Mouse (Mus musculus) urinary bladder, postnatal 25 days (tissue): ENCODE results near the gene Sec14l3.
A peak's percentile ranks its signal among the peaks of the same experiment; 100 is the strongest.
"Not testable (repeated sequence)": the region's sequence is repeated elsewhere in the genome, so short reads cannot be mapped to it uniquely, and the experiment has no call there.

Experiments used
- DNase-seq: peaks from one replicate; pipeline ENCODE4 v3.0.0; 2022; ENCODE audit warnings: low spot score

Gene Sec14l3

GRCm38 (mm10) chr11:4064627-4065122 lies at the start of gene Sec14l3:
Sec14l3 (plus strand) TSS chr11:4064841.
- no peak for DNase-seq

GRCm38 (mm10) chr11:4015796-4016195 lies 48.8 kb upstream of the Sec14l3 start:
- DNase-seq, result not testable (repeated sequence)

- DNase-seq, result not testable (repeated sequence)
Measured at GRCm38 (mm10) chr11:4022111-4022510, 42.5 kb upstream of the Sec14l3 start.

- no peak for DNase-seq
Measured at GRCm38 (mm10) chr11:4023321-4023720, 41.3 kb upstream of the Sec14l3 start.

GRCm38 (mm10) chr11:4027066-4027465 lies 37.6 kb upstream of the Sec14l3 start:
- DNase-seq, result no peak

- no peak for DNase-seq
Measured at GRCm38 (mm10) chr11:4027561-4028334, 36.9 kb upstream of the Sec14l3 start.

- no peak for DNase-seq
Measured at GRCm38 (mm10) chr11:4029343-4029742, 35.3 kb upstream of the Sec14l3 start.

GRCm38 (mm10) chr11:4031126-4031941 lies 33.3 kb upstream of the Sec14l3 start, which contains the start of gene Sec14l4:
Sec14l4 (plus strand) TSS chr11:4031462.
- DNase-seq, result no peak

- no peak for DNase-seq
Measured at GRCm38 (mm10) chr11:4031961-4032360, 32.7 kb upstream of the Sec14l3 start.

GRCm38 (mm10) chr11:4033471-4033870 lies 31.2 kb upstream of the Sec14l3 start:
- DNase-seq, result no peak

- DNase-seq, result no peak
Measured at GRCm38 (mm10) chr11:4034169-4034568, 30.5 kb upstream of the Sec14l3 start.

GRCm38 (mm10) chr11:4035116-4035892 lies 29.3 kb upstream of the Sec14l3 start:
- DNase-seq, result no peak

GRCm38 (mm10) chr11:4035916-4036315 lies 28.7 kb upstream of the Sec14l3 start:
- no peak for DNase-seq

- no peak for DNase-seq
Measured at GRCm38 (mm10) chr11:4036365-4037084, 28.1 kb upstream of the Sec14l3 start.

GRCm38 (mm10) chr11:4039951-4040350 lies 24.7 kb upstream of the Sec14l3 start:
- DNase-seq, result no peak

GRCm38 (mm10) chr11:4041123-4041625 lies 23.5 kb upstream of the Sec14l3 start:
- DNase-seq, result no peak

GRCm38 (mm10) chr11:4043081-4043480 lies 21.6 kb upstream of the Sec14l3 start:
- no peak for DNase-seq

- no peak for DNase-seq
Measured at GRCm38 (mm10) chr11:4046526-4046925, 18.1 kb upstream of the Sec14l3 start.

- DNase-seq, result no peak
Measured at GRCm38 (mm10) chr11:4047766-4048165, 16.9 kb upstream of the Sec14l3 start.

GRCm38 (mm10) chr11:4048438-4048837 lies 16.2 kb upstream of the Sec14l3 start:
- DNase-seq, result no peak

GRCm38 (mm10) chr11:4053586-4053985 lies 11.1 kb upstream of the Sec14l3 start:
- DNase-seq, result peak; percentile 62
